Mouse (Mus musculus) c-Kit-negative CD71-positive TER-119-positive erythroid progenitor cells, embryonic 14.5 days (primary cell): ENCODE measurements around the gene Atp1a1.

Experiments used
- DNase-seq: peaks from one replicate; pipeline ENCODE4 v3.0.0-alpha.2; 2013; ENCODE audit warnings: low read depth, low spot score

The Atp1a1 gene

DNA sequence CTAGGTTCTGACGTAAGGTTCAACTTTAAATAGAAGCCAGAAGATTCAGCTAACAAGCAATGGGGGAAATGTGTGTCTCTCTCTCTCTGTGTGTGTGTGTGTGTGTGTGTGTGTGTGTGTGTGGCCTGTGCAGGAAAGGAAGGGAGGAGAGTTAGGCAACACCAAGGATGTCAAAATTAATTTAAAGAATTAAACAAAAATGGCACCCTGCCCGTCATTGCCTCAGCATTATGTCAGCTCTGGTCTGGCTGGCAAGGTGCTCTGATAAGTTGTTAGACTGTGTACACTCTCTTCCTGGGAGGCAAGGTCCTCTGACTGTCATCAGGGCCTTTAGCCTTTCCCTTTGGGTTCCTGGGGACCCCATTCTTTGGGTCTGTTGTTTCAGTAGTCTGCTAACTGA lies 47.8 kb downstream of the Atp1a1 start:
- DNase-seq = no peak

DNA sequence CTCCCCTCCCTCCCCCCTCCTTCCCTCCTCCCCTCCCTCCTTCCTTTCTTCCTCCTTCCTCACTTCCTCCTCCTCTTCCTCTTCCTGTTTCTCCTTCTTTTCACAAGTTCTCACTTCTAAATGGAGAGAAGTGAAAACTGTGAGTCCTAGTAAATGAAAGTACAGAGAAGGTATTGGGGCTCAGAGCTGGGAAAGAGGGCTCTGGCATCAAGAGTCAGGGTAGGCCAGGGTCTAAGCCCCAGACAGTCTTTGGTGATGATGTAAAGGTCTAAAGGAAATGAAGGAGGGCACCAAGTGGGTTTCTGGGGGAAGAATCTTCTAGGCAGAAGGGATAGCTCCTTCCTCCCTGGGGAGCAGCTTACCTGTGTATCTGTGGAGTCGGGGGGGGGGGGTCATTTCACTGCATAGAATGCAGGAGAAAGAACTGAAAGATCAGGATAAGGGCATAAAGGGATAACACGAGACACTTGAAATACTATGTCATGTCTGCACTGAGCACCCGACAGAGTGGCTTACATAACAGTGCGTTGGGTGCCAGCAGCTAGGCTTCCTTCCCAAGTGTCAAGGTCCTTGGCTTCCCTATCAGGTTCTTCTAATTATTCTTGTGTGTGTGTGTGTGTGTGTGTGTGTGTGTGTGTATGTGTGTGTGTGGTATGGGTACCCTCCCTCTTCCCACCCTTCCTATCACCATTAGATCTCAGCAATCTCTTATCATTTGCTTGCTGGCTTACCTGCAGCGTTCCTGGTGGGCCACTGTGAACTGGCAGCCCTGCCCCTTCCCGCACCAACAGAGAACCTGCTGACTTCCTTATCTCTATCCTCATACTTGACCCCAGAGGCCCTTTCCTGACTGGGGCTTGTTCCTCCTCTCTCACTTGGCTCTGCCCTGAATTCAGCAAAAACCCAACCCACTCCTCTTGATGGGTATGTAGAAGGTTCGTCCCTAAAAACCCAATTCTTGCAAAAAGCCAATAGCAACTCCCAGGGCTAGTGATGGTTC lies 51.6 kb downstream of the Atp1a1 start:
- DNase-seq = peak; percentile 47

DNA sequence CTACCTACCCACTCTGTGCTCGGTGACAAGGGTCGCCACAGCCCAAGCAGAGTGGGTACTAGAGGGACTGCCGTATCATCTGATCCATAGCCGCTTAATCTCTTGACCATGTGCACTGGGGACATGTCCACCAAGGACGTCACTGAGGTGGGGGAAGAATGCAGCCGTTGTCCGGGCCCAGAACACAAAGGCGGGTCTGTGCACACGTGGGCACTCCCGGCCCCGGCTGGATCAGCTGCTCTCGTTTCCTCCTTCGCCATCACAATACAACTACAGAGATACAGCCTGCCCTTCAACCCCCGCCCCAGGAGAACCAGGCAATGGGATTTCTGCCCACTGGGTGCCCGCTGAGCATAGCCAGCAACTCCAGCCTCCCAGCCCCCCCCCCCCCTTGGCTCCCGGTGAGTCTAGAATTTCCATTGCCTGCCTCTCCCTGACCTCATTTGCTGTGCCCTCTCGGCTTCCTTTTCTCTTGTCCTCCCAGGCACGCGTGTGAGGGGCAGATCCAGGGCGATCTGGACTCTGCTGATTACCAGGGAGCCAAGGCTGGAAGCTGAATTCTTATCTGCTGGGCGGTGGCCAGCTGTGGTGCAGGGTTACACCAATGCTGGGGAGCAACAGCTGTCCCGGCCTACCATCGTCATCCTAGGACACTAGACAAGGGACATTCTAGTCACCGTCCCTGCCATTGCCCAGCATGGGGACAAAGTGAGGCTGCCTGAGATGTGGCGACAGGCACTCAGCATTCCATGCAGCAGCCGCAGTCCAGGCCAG lies 52.8 kb downstream of the Atp1a1 start:
- peak; percentile 85 for DNase-seq

DNA sequence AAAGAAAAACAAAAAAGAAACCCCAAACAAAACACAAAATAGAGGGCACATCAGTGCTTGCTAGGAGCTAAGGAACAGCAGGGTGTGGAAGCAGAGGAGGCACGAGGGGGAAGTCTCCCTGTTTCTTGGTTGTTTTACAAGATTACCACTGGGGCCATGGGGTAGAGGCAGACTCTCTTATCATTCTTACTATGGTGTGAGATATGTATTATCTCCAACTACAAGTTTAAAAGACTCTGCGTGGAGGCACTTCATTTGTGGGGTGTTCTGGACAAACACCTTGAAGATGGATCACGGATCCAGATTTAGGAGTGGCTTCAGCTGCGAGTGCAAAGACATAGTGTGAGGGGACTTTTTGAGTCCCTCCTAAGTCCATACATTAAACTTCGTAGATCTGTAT lies 54.7 kb downstream of the Atp1a1 start:
- DNase-seq = no peak

DNA sequence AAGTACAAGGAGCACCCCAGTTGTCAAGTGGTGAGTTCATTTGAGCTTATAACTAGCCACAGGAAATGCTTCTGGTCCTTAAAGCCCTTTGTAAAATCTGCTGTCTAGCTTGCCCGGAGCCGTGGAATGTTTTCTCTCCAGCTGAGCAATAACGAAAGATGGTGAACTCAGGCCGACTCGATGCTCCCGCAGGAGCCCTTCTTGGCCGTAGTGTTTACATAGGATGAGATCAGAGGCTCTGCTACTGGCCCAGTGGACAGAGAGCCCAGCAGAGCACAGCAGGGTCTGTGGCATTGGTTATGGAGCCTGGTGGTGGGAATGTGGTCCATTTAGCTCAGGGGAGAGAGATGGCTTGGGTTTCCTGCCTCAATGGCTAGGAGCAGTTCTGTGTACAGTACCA lies 60.4 kb downstream of the Atp1a1 start:
- no peak for DNase-seq

DNA sequence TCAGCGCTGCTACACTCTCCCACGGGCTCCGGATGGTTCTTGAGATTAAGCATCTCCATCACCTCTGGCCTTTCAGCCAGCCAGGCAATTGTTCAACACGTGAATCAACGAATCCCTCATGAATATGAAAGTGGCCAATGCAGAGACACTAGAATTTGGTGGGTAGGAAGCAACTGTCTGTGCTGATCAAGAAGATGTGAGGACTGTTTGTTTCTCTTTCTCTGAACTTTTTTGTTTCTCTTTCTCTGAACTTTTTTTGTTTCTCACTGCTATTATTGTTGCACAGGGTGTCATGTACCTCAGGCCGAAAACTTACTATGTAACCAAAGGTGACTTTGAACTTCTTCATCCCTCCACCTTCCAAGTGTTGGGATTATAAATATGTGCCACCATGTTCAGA lies 62.9 kb downstream of the Atp1a1 start:
- no peak for DNase-seq

DNA sequence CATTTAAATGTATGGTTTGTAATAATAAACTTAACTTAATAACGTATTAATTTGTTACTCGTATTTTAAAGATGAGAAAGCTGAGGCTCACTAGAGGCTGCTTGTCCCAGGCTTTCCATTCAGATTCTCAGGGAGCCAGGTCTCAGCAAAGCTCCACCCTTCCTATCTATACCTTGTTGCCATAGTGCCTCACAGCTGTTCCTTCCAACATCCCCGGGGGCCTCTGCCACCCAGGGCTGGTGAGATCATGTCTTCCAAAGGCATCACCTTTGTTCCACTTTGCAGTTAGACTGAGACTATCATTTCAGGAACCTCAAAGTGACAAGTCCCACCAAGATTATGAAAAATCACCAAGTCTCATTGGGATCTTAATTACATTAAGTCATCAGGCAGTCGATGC lies 63.9 kb downstream of the Atp1a1 start:
- DNase-seq = no peak

DNA sequence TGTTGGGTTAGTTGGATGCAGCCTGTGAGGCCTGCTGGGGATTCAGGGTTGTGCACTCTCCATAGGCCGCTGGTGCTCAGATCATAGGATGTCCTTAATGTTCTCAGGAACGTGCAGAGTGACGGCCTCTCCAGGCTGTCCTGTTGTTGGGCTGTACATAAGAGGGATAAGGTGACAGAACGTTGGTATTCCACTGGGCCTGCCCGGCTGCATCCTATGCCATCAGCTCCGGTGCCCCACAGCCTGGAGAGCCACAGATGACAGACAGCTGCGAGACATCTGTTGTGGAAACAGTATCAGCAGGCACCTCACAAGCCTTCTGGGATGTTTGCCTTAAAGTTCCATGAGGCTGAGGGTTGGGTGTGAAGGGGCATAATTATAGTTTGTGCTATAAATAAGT lies 68.2 kb downstream of the Atp1a1 start:
- no peak for DNase-seq

DNA sequence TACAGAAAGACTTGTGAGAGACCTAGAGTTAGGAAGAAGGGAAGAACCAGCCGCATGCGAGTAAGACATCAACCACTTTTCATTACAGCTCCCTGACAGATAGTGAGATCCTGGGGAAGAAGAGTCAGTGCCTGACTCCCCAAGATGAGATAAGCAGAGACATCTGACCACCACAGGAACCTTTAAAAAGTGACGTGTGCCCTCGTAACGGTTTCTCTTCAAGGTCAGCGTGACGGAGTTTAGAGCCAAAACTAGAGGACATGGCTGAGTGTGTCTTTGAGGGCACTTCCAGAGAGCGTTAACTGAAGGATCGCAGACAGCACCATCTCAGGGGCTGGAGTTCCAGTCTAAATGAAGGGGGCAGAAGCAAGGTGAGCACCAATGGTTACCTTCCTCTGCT lies 70.2 kb downstream of the Atp1a1 start:
- DNase-seq = no peak

DNA sequence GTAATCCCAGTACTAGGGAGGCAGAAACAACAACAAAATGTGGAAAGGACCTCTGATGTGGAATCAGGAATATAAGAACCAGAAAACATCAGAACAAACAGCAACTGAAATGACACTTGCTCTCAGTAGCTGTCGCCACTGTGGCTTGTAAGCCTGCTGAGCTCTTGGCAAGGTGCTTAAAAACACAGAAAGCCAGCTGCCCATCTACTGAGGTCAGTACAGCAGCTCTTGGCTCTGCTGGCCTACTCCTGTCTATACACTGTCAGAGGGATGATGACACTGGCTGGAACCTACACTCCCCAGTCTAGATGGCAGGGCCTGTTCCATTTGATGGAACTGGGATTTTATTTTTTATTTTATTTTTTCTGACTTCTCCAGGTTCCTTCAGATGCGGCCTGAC lies 71.1 kb downstream of the Atp1a1 start:
- DNase-seq = no peak

DNA sequence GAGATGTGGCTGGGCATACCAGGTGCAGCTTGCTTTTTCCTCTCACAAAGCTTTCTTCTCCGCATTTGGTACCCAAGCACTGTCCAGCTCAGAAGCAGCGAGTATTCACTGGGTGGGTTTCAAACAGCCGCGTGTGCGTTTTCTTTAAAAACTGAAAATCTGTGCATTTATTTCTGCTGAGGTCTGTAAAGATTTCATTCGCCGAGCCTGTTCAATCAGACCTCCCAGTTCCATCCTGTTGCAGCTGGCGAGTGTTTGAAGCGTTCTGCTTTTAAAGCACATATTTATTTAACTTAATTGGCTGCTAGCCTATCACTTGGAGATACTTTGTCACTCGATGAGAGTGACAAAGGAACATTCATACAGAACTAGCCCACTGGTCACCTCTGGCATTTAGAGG lies 73.6 kb downstream of the Atp1a1 start:
- DNase-seq = no peak

DNA sequence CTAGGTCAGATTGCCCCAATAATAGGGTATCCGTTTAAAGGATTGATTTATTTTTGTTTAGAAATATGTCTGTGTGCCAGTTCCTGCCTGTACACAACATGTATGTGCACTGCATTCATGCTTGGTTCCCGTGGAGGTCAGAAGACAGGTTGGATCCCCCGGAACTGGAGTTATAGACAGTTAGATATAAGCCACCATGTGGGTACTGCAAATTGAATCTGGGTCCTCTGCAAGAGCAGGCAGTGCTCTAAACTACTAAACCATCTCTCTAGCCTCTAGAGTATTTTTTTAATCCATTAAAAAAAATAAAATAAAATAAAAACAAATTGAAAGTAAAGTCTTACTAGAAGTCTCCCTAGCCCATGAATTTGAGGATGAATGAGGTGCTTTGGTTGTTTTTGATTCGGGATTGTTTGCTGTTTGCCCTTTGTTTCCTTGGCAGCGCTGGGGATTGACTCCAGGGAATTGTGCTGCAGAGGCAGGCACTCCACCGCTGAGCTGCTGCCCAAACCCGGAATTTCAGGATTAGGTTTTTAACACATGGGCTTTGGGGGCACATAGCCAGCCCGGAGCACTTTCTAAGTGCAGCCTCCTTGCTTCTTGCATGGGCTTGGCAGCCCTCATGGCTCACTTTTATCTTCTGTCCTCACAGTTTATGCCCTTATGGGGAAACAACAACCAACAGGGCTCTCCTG lies 75.4 kb downstream of the Atp1a1 start:
- DNase-seq = no peak

DNA sequence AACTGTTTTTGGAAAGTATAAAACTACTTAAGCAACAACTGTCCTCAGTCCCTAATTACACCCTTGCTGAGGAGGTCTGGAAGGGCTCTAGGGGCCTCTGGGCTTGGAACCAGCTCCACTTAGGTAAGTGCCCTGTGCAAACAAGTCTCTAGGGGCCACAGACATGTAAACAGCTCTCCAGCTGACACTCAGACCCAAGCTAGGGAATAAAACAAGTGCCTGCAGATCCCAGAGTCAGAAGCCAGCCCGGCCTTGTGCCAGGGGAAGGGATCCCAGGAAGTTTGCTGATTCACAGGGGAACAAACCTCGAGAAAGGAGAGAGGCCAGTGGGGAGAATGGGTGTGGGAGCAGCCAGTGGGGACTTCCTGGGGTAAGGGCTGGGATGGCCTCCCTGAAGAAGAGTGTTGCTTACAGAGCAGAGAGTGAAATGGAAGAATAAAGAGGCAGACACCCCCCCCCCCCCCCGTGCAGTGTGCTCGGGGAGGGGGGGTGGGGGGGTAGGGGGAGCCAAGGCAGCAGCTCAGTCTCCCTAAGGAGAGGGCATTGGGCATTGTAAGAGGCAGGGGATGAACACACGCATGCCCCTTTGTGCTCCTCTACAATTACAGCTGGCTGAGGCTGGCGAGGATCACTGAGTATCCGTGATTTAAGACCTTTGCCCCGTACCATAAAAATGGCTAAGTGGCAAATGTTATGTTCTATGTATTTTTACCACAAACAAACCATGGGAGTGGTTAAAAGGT lies 76.2 kb downstream of the Atp1a1 start:
- no peak for DNase-seq

DNA sequence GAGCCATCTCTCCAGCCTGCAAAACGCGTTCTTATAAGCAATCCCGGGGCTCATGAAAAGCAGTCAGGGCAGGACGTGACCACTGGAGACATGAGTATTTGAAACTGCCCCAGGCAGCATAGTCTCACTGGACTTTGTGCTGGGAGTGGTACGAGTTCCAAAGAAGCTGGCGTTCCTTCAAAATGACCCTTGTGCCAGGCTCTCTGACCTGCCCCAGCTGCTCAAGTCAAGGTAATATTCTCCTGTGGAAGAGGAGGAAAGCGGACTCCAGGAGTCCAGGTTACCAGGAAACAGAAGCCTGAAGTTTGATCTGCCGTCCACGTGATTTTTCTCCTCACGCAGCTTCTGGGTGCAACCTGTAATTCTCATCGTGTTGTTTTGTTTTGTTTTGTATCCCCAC lies 77.9 kb downstream of the Atp1a1 start:
- DNase-seq = no peak
